Mouse (Mus musculus) hindbrain, embryonic 16.5 days (tissue): Measurements from ENCODE around the gene Cmas. TPM values are rescaled to one million over a fixed set of nuclear protein-coding genes. Genes with fewer than 3 reads are reported as not detected.

Source experiments
- ATAC-seq: fragments of 200-750 bp; cut with Nextera tagmentation; 2 replicates; pipeline ENCODE4 v1.8.0; 2017; ENCODE audit warnings: moderate TSS enrichment, moderate library complexity
- H3K27ac ChIP-seq: fragments of 300-500 bp; sonication (generic); 2 replicates; pipeline ENCODE4 v1.5.1; 2014; ENCODE audit warnings: low read depth, mild to moderate bottlenecking, control low read depth, low read length, moderate library complexity
- H3K27me3 ChIP-seq: fragments of 300-500 bp; sonication (generic); replicated peaks from 2 replicates; pipeline ENCODE4 v1.6.1; 2014; ENCODE audit warnings: low read length; ENCODE audit not compliant: control insufficient read depth, insufficient read depth
- H3K36me3 ChIP-seq: fragments of 300-500 bp; sonication (generic); 2 replicates; pipeline ENCODE4 v1.6.1; 2014; ENCODE audit warnings: mild to moderate bottlenecking, low read length, moderate library complexity, mixed read lengths; ENCODE audit not compliant: control insufficient read depth, insufficient read depth
- H3K4me1 ChIP-seq: fragments of 300-500 bp; sonication (generic); 2 replicates; pipeline ENCODE4 v1.6.1; 2014; ENCODE audit warnings: low read depth, low read length; ENCODE audit not compliant: control insufficient read depth, insufficient read depth
- H3K4me2 ChIP-seq: fragments of 300-500 bp; sonication (generic); 2 replicates; pipeline ENCODE4 v1.6.1; 2014; ENCODE audit warnings: mild to moderate bottlenecking, low read length, control low read depth, moderate library complexity
- H3K4me3 ChIP-seq: fragments of 300-500 bp; sonication (generic); 2 replicates; pipeline ENCODE4 v1.5.1; 2014; ENCODE audit warnings: mild to moderate bottlenecking, low read length, control low read depth, moderate library complexity
- H3K9ac ChIP-seq: fragments of 300-500 bp; sonication (generic); 2 replicates; pipeline ENCODE4 v1.6.1; 2014; ENCODE audit warnings: low read depth, mild to moderate bottlenecking, control low read depth, low read length, moderate library complexity
- H3K9me3 ChIP-seq: fragments of 300-500 bp; sonication (generic); 2 replicates; pipeline ENCODE4 v1.6.1; 2014; ENCODE audit warnings: mild to moderate bottlenecking, low read length, moderate library complexity; ENCODE audit not compliant: control insufficient read depth
- WGBS: fragments of 180-500 bp; shearing (Covaris S2); extraction: QIAGEN DNeasy Blood & Tissue Kit; methylation state at CpG from one replicate; pipeline ENCODE4 v1.1.7; 2014; 5-methylcytosine and 5-hydroxymethylcytosine counted together
- polyA plus RNA-seq: library from polyadenylated mRNA; unstranded; fragments of >200 nt; fragmentation: Nextera tagmentation; extraction: Ambion mirVana; gene quantifications from 2 replicates; pipeline ENCODE4 v1.2.1, GENCODE M21; 2015

Gene Cmas
- polyA plus RNA-seq, 1 experiment from 2014 or later, result 193 TPM

DNA sequence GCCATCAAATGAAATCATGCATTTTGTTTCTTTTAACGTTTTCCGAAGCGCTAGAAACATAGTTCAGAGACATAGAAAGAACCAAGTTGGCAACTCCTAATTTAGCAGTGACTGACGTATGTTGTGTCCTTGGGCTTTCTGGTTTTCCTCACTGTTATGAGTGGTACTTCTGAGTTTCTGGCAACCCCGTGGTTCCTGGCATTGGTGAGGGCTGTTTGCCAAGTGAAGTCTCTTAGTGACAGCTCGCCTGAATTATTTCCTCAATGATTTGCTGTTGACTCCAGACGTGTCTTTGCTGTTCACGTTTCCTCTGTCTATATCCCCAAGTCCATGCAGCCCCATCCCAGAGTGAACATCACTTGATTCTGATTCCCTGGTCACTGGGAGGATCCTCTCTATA is 34.8 kb upstream of the Cmas start:
- H3K27me3 ChIP-seq, result no peaks in the 10 kb centered on the region
- H3K9ac ChIP-seq, result no peak overlapping the region
- H3K4me2 ChIP-seq, result no peak overlapping the region
- H3K9me3 ChIP-seq, result no peaks in the 10 kb centered on the region
- WGBS, result 81% methylated on average over 8 of the region's 8 CpGs
- H3K27ac ChIP-seq, result no peak overlapping the region
- no peak for ATAC-seq
- no peaks in the 10 kb centered on the region for H3K4me1 ChIP-seq
- no peaks in the 10 kb centered on the region for H3K36me3 ChIP-seq
- no peak overlapping the region for H3K4me3 ChIP-seq

DNA sequence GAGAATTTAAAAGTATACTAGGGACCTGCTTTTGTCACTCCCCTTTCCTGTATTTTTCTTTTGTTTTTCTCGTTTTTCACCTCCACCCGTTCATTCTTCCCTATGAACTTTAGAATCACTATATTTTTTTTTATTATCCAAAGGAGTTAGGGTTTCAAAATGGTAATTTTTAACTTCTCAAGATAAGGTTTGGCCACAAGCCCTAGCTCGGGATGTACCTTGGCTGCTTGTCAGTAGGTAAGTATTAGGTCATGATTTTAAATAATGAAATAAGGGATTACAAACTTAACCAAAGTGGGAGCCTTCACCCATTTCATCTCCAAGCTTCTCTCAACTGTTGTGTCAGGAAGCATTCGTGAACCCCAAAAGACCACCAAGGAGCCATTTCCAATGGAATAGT is 30.5 kb upstream of the Cmas start:
- Histone ChIP-seq H3K9me3 (no peaks in the 10 kb centered on the region), H3K9ac (no peak overlapping the region), H3K4me2 (no peak overlapping the region), H3K36me3 (no peaks in the 10 kb centered on the region), H3K27me3 (no peaks in the 10 kb centered on the region), H3K27ac (no peak overlapping the region), H3K4me3 (no peak overlapping the region), H3K4me1 (no peaks in the 10 kb centered on the region)
- no peak for ATAC-seq
- WGBS, result 92% methylated on average over 4 of the region's 4 CpGs

DNA sequence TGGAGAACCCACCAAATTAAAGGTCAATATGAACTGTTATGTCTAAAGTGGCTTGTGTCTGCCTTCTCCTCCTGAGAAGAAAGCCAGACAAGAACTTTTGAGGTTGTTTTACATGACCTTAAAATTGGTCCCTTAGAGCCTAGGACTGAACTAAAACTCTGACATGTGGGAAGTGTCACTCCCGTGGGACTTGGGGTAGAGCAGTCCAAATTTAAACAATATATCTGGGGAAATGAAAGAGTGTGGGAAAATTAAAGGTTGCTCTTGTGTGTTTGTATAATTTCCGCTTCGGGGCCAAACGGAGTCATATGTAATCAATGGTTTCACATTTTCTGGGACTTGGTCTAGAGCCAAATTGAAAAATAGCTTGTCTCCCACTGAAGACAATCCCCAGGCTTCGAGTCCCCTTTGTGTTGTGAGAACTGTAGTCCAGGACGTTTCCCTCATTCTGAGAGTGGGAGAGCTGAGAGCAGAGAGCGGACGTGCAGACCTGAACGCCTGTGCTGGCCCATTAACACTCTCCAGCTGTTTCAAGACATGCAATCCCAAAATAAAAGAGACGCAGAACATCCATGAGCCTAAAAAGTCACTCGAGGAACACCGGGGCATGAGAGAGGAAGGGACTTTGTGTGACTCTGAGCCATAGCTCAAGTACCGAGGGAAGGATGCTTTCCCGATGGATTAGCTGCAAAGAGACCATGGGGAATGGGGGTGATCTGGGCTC is 23.8 kb upstream of the Cmas start:
- ATAC-seq, result no peak
- Histone ChIP-seq H3K9ac (no peak overlapping the region), H3K36me3 (no peaks in the 10 kb centered on the region), H3K27ac (no peak overlapping the region), H3K4me1 (no peaks in the 10 kb centered on the region), H3K4me3 (no peak overlapping the region), H3K4me2 (no peak overlapping the region), H3K27me3 (no peaks in the 10 kb centered on the region), H3K9me3 (no peaks in the 10 kb centered on the region)
- WGBS, result 74% methylated on average over 14 of the region's 14 CpGs

DNA sequence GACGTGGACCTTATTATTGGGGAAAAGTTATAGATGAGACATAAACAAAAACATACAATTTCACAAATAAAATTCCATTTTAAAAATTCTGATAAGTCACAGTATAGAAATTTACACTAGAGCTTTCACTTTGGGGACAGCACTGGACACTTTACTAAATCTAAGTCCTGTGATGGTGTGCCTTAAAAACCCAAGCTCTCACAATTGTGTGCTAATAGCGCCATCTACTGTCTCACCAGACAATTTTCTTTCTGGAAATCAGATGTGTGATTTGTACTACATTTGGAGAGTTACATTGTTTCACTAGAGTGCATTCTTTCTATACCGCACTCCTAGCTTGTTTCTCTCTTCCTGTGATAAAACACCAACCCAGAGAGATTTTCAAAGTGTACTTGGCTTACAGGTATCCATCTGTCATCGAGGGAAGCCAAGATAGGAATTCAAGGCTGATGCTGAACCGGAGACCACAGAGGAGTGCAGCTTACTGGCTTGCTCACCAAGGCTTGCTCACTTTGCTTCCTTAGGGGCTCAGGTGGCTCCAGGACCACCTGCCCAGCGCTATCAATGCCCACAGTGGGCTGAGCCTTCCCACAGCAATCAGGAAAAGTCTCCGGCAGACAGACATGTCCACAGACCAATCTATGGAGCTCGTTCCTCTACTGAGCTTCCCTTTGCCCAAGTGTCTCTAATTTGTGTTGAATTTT is 21.0 kb upstream of the Cmas start:
- H3K9me3 ChIP-seq, result no peaks in the 10 kb centered on the region
- no peak overlapping the region for H3K27ac ChIP-seq
- H3K9ac ChIP-seq, result no peak overlapping the region
- no peak overlapping the region for H3K4me2 ChIP-seq
- H3K4me3 ChIP-seq, result no peak overlapping the region
- 49% methylated on average over 8 of the region's 8 CpGs for WGBS
- ATAC-seq, result peak; percentile 75
- H3K4me1 ChIP-seq, result no peaks in the 10 kb centered on the region
- no peaks in the 10 kb centered on the region for H3K36me3 ChIP-seq
- no peaks in the 10 kb centered on the region for H3K27me3 ChIP-seq

DNA sequence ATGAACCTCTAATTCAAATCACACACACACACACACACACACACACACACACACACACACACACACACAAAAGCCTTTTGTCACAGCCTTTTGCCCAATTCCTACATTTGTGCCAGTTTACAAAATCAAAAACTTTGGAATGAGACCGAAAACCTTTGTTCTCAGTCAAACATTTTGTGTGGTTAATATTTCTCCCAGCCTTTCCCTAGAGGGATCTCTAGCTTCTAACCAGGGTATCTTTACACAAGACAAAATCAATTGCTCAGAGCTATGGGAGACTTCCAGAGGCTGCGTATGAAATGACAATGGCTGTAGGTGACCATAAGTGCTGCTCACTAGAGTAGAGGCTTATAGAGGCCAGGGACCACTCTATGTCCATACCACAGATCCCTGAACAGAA is 18.3 kb upstream of the Cmas start:
- no peak overlapping the region for H3K27ac ChIP-seq
- H3K9ac ChIP-seq, result no peak overlapping the region
- H3K36me3 ChIP-seq, result no peaks in the 10 kb centered on the region
- no peak for ATAC-seq
- H3K9me3 ChIP-seq, result no peaks in the 10 kb centered on the region
- 90% methylated on average over 2 of the region's 2 CpGs for WGBS
- no peak overlapping the region for H3K4me3 ChIP-seq
- H3K4me1 ChIP-seq, result no peaks in the 10 kb centered on the region
- no peaks in the 10 kb centered on the region for H3K27me3 ChIP-seq
- H3K4me2 ChIP-seq, result no peak overlapping the region

DNA sequence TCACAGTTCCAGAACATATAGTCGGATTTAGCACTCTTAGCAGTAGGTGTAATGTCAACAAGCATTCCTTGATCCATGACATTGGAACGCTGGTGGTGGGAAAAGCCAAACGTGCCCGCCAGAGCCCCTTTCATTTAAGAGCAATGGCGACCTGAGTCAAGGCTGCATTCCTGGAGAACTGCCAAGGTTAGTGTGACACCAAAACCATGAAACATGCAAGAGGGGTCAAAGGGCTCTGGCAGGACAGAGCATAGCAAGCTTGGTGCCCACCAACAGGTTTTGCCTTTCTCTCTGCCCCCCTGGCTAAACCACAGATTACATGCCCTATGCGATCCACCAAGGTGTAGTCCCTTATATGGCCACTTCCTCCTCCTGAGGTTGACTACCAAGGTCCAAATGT is 17.8 kb upstream of the Cmas start:
- Histone ChIP-seq H3K4me1 (no peaks in the 10 kb centered on the region), H3K36me3 (no peaks in the 10 kb centered on the region), H3K4me2 (no peak overlapping the region), H3K9ac (no peak overlapping the region), H3K4me3 (no peak overlapping the region), H3K9me3 (no peaks in the 10 kb centered on the region), H3K27ac (no peak overlapping the region), H3K27me3 (no peaks in the 10 kb centered on the region)
- 86% methylated on average over 6 of the region's 6 CpGs for WGBS
- ATAC-seq, result no peak

- Histone ChIP-seq H3K27me3 (no peaks in the 10 kb centered on the region), H3K4me1 (no peaks in the 10 kb centered on the region), H3K9ac (no peak overlapping the region), H3K4me3 (no peak overlapping the region), H3K9me3 (no peaks in the 10 kb centered on the region), H3K27ac (no peak overlapping the region), H3K36me3 (no peaks in the 10 kb centered on the region), H3K4me2 (no peak overlapping the region)
- no peak for ATAC-seq
- 87% methylated on average over 6 of the region's 6 CpGs for WGBS
These were observed 14.7 kb upstream of the Cmas start for GRCm38 (mm10) chr6:142741763-142742162.

GRCm38 (mm10) chr6:142743193-142743592 is 13.3 kb upstream of the Cmas start:
- H3K27ac ChIP-seq, result no peak overlapping the region
- no peaks in the 10 kb centered on the region for H3K4me1 ChIP-seq
- H3K4me2 ChIP-seq, result no peak overlapping the region
- 65% methylated on average over 4 of the region's 4 CpGs for WGBS
- H3K9me3 ChIP-seq, result no peaks in the 10 kb centered on the region
- ATAC-seq, result no peak
- H3K4me3 ChIP-seq, result no peak overlapping the region
- H3K9ac ChIP-seq, result no peak overlapping the region
- H3K27me3 ChIP-seq, result no peaks in the 10 kb centered on the region
- no peaks in the 10 kb centered on the region for H3K36me3 ChIP-seq

DNA sequence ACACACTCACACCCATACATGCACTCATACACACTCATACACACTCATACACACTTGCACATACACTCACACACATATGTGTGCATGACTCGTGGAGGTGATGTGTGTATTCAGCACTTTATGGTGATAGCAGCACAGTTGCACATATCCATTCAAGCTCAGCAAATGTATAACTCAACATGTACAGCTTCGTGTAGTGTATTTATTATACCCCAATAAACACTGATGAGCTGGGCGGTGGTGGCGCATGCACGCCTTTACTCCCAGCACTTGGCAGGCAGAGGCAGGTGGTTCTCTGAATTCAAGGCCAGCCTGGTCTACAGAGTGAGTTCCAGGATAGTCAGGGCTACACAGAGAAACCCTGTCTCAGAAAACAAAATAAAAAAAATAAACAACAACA is 11.0 kb upstream of the Cmas start:
- Histone ChIP-seq H3K27me3 (no peaks in the 10 kb centered on the region), H3K9ac (no peak overlapping the region), H3K9me3 (no peaks in the 10 kb centered on the region), H3K4me2 (no peak overlapping the region), H3K4me1 (no peaks in the 10 kb centered on the region), H3K4me3 (no peak overlapping the region), H3K36me3 (no peaks in the 10 kb centered on the region), H3K27ac (no peak overlapping the region)
- 96% methylated on average over 5 of the region's 5 CpGs for WGBS
- no peak for ATAC-seq
